Mouse (Mus musculus) heart, embryonic 15.5 days (tissue): ENCODE measurements around the gene Tmem259. TPM values are rescaled to one million over a fixed set of nuclear protein-coding genes. Genes with fewer than 3 reads are reported as not detected.

Source experiments
- ATAC-seq: fragments of 200-750 bp; cut with Nextera tagmentation; replicated peaks from 2 replicates; pipeline ENCODE4 v1.8.0; 2017; ENCODE audit warnings: low read depth, moderate TSS enrichment; ENCODE audit not compliant: insufficient number of reproducible peaks, insufficient read depth, low FRiP score
- H3K27ac ChIP-seq: fragments of 300-500 bp; sonication (generic); 2 replicates; pipeline ENCODE4 v1.5.1; 2015; ENCODE audit warnings: mild to moderate bottlenecking, inconsistent platforms
- H3K27me3 ChIP-seq: fragments of 300-500 bp; sonication (generic); 2 replicates; pipeline ENCODE4 v1.6.1; 2015; ENCODE audit warnings: inconsistent platforms
- H3K36me3 ChIP-seq: fragments of 300-500 bp; sonication (generic); 2 replicates; pipeline ENCODE4 v1.6.1; 2015; ENCODE audit warnings: mild to moderate bottlenecking, inconsistent platforms
- H3K4me1 ChIP-seq: fragments of 300-500 bp; sonication (generic); replicated peaks from 2 replicates; pipeline ENCODE4 v1.6.1; 2015; ENCODE audit warnings: inconsistent platforms
- H3K4me2 ChIP-seq: fragments of 300-500 bp; sonication (generic); 2 replicates; pipeline ENCODE4 v1.6.1; 2015; ENCODE audit warnings: inconsistent platforms, mild to moderate bottlenecking, moderate library complexity
- H3K4me3 ChIP-seq: fragments of 300-500 bp; sonication (generic); 2 replicates; pipeline ENCODE4 v1.5.1; 2015; ENCODE audit warnings: mild to moderate bottlenecking, inconsistent platforms
- H3K9ac ChIP-seq: fragments of 300-500 bp; sonication (generic); 2 replicates; pipeline ENCODE4 v1.6.1; 2015; ENCODE audit warnings: mild to moderate bottlenecking, inconsistent platforms
- H3K9me3 ChIP-seq: fragments of 300-500 bp; sonication (generic); replicated peaks from 2 replicates; pipeline ENCODE4 v1.6.1; 2016; ENCODE audit warnings: inconsistent platforms
- WGBS: fragments of 180-500 bp; shearing (Covaris S2); methylation state at CpG from one replicate; pipeline ENCODE4 v1.1.7; 2015; ENCODE audit warnings: mixed read lengths; 5-methylcytosine and 5-hydroxymethylcytosine counted together
- polyA plus RNA-seq: library from polyadenylated mRNA; unstranded; fragments of >200 nt; fragmentation: Nextera tagmentation; extraction: Ambion mirVana; gene quantifications from 2 replicates; pipeline ENCODE4 v1.2.1, GENCODE M21; 2015

The Tmem259 gene
- polyA plus RNA-seq, 1 experiment from 2014 or later, result 16.2 TPM

- Histone ChIP-seq H3K9me3 (no peaks in the 10 kb centered on the region), H3K27ac (no peak overlapping the region), H3K36me3 (peaks cover 12% of the 10 kb centered on the region), H3K9ac (no peak overlapping the region), H3K4me2 (no peak overlapping the region), H3K4me1 (peaks cover 75% of the 10 kb centered on the region), H3K27me3 (no peaks in the 10 kb centered on the region), H3K4me3 (no peak overlapping the region)
- 82% methylated on average over 9 of the region's 9 CpGs for WGBS
- ATAC-seq, result no peak
Observed at GRCm38 (mm10) chr10:79931797-79932196, 52.3 kb downstream of the Tmem259 start.

- Histone ChIP-seq H3K4me1 (peaks cover 72% of the 10 kb centered on the region), H3K27me3 (no peaks in the 10 kb centered on the region), H3K9me3 (no peaks in the 10 kb centered on the region), H3K9ac (no peak overlapping the region), H3K36me3 (peaks cover 12% of the 10 kb centered on the region), H3K4me2 (no peak overlapping the region), H3K4me3 (no peak overlapping the region), H3K27ac (no peak overlapping the region)
- 89% methylated on average over 16 of the region's 16 CpGs for WGBS
- no peak for ATAC-seq
Observed at GRCm38 (mm10) chr10:79930826-79931186, 53.3 kb downstream of the Tmem259 start.

- H3K27ac ChIP-seq, result peak overlapping the region; percentile 12; the same call in 1 of the 2 replicates
- no peaks in the 10 kb centered on the region for H3K9me3 ChIP-seq
- no peak for ATAC-seq
- no peak overlapping the region for H3K4me3 ChIP-seq
- no peak overlapping the region for H3K9ac ChIP-seq
- no peak overlapping the region for H3K4me2 ChIP-seq
- peaks cover 12% of the 10 kb centered on the region for H3K36me3 ChIP-seq
- WGBS, result 80% methylated on average over 18 of the region's 18 CpGs
- peaks cover 70% of the 10 kb centered on the region for H3K4me1 ChIP-seq
- no peaks in the 10 kb centered on the region for H3K27me3 ChIP-seq
Observed at GRCm38 (mm10) chr10:79929967-79930825, 53.9 kb downstream of the Tmem259 start.

GRCm38 (mm10) chr10:79928907-79929701, 55.0 kb downstream of the Tmem259 start:
- no peaks in the 10 kb centered on the region for H3K9me3 ChIP-seq
- H3K9ac ChIP-seq, result 0 out of 2 replicates have a peak overlapping the region, but pooled peaks have one; percentile 10
- H3K4me2 ChIP-seq, result peak overlapping the region; percentile 80
- H3K4me1 ChIP-seq, result peaks cover 63% of the 10 kb centered on the region
- no peaks in the 10 kb centered on the region for H3K27me3 ChIP-seq
- WGBS, result 26% methylated on average over 9 of the region's 9 CpGs
- peak overlapping the region; percentile 40 for H3K27ac ChIP-seq
- no peak for ATAC-seq
- peaks cover 12% of the 10 kb centered on the region for H3K36me3 ChIP-seq
- H3K4me3 ChIP-seq, result peak overlapping the region; percentile 83

GRCm38 (mm10) chr10:79928030-79928694, 56.0 kb downstream of the Tmem259 start:
- Histone ChIP-seq H3K36me3 (peaks cover 12% of the 10 kb centered on the region), H3K9ac (peak overlapping the region; percentile 92), H3K4me2 (peak overlapping the region; percentile 80), H3K27ac (peak overlapping the region; percentile 95), H3K27me3 (peaks cover 5% of the 10 kb centered on the region), H3K9me3 (no peaks in the 10 kb centered on the region), H3K4me3 (peak overlapping the region; percentile 83), H3K4me1 (peaks cover 54% of the 10 kb centered on the region)
- no peak for ATAC-seq
- under 1% methylated on average over 29 of the region's 29 CpGs for WGBS

GRCm38 (mm10) chr10:79927324-79928029, 56.7 kb downstream of the Tmem259 start:
- Histone ChIP-seq H3K9ac (peak overlapping the region; percentile 92), H3K4me3 (peak overlapping the region; percentile 83), H3K9me3 (no peaks in the 10 kb centered on the region), H3K27me3 (peaks cover 12% of the 10 kb centered on the region), H3K4me1 (peaks cover 47% of the 10 kb centered on the region), H3K27ac (peak overlapping the region; percentile 95), H3K36me3 (peaks cover 12% of the 10 kb centered on the region), H3K4me2 (peak overlapping the region; percentile 80)
- peak; percentile 39; the same call in 1 of the 2 replicates for ATAC-seq
- WGBS, result under 1% methylated on average over 54 of the region's 54 CpGs

- H3K4me2 ChIP-seq, result peak within 1 kb of the TSS; percentile 80
- peaks cover 20% of the 10 kb centered on the region for H3K27me3 ChIP-seq
- under 1% methylated on average over 63 of the region's 63 CpGs for WGBS
- peak; percentile 61 for ATAC-seq
- H3K9ac ChIP-seq, result peak within 1 kb of the TSS; percentile 92
- peaks cover 10% of the 10 kb centered on the region for H3K36me3 ChIP-seq
- peak within 1 kb of the TSS; percentile 95 for H3K27ac ChIP-seq
- H3K4me3 ChIP-seq, result peak within 1 kb of the TSS; percentile 83
- no peaks in the 10 kb centered on the region for H3K9me3 ChIP-seq
- H3K4me1 ChIP-seq, result peaks cover 43% of the 10 kb centered on the region
Observed at GRCm38 (mm10) chr10:79926491-79927323, 57.4 kb downstream of the Tmem259 start, which contains the start of gene Arid3a. TSS of gene Arid3a (plus strand) at chr10:79927043.

- peaks cover 3% of the 10 kb centered on the region; the same call in 1 of the 2 replicates for H3K36me3 ChIP-seq
- peak overlapping the region; percentile 80 for H3K4me2 ChIP-seq
- peak overlapping the region; percentile 83 for H3K4me3 ChIP-seq
- peaks cover 28% of the 10 kb centered on the region for H3K27me3 ChIP-seq
- peaks cover 47% of the 10 kb centered on the region for H3K4me1 ChIP-seq
- 4% methylated on average over 14 of the region's 15 CpGs for WGBS
- H3K27ac ChIP-seq, result peak overlapping the region; percentile 95
- ATAC-seq, result no peak
- H3K9ac ChIP-seq, result peak overlapping the region; percentile 92
- H3K9me3 ChIP-seq, result no peaks in the 10 kb centered on the region
Observed at GRCm38 (mm10) chr10:79925785-79926490, 58.2 kb downstream of the Tmem259 start.

GRCm38 (mm10) chr10:79924998-79925784, 58.9 kb downstream of the Tmem259 start:
- ATAC-seq, result no peak
- WGBS, result 11% methylated on average over 29 of the region's 29 CpGs
- Histone ChIP-seq H3K36me3 (no peaks in the 10 kb centered on the region), H3K9ac (peak overlapping the region; percentile 92; the same call in 1 of the 2 replicates), H3K27me3 (peaks cover 35% of the 10 kb centered on the region), H3K9me3 (no peaks in the 10 kb centered on the region), H3K4me2 (peak overlapping the region; percentile 80), H3K4me3 (peak overlapping the region; percentile 83), H3K4me1 (peaks cover 52% of the 10 kb centered on the region), H3K27ac (peak overlapping the region; percentile 95; the same call in 1 of the 2 replicates)
